ENCODE assay signal across 20 mouse cellular contexts in genomic region chr7:45805941-45806340, GRCm38 (mm10). TPM values are rescaled to one million over a fixed set of nuclear protein-coding genes. Genes with fewer than 3 reads are reported as not detected.
A peak's percentile ranks its signal among the peaks of the same experiment; 100 is the strongest.
DNase-seq lines count a peak whose midpoint lies in the region; ATAC-seq lines count a peak whose summit lies in the region.
"Had no signal": no experiment of that assay in that cellular context is flagged by ENCODE, and none has a peak within 500 bp of the region (broad histone marks: within the 10 kb centered on the region; RNA-seq: fewer than 3 reads in every experiment).

No protein-coding gene starts in this region.

- peaks cover 4% of the 10 kb centered on the region for H3K27me3 ChIP-seq in hindbrain, embryonic 10.5 days (ENCODE audit: insufficient read depth, poor library complexity, severe bottlenecking)
- H3K27me3 ChIP-seq in hindbrain, embryonic 11.5 days (ENCODE audit: control insufficient read depth, insufficient read depth, low read length) = no peaks in the 10 kb centered on the region
- no peaks in the 10 kb centered on the region for H3K27me3 ChIP-seq in hindbrain, embryonic 12.5 days
- H3K27me3 ChIP-seq in midbrain, embryonic 14.5 days (ENCODE audit: control insufficient read depth, insufficient read depth, low read length) = no peaks in the 10 kb centered on the region
- H3K27me3 ChIP-seq: intestine, embryonic 15.5 days; lung, embryonic 15.5 days had no signal

- H3K4me3 ChIP-seq in hindbrain, embryonic 10.5 days = 0 out of 2 replicates have a peak overlapping the region, but pooled peaks have one; percentile 3
- no peak overlapping the region for H3K4me3 ChIP-seq in hindbrain, embryonic 11.5 days (ENCODE audit: low read depth, low read length)
- H3K4me3 ChIP-seq in hindbrain, embryonic 12.5 days = no peak overlapping the region
- no peak overlapping the region for H3K4me3 ChIP-seq in midbrain, embryonic 14.5 days (replicated peaks; ENCODE audit: low read depth, low read length)
- H3K4me3 ChIP-seq: erythroblast, embryonic 14.5 days; intestine, embryonic 15.5 days; lung, embryonic 15.5 days had no signal

- H3K4me1 ChIP-seq in hindbrain, embryonic 10.5 days (replicated peaks) = peaks cover 22% of the 10 kb centered on the region; the same call in 1 of the 2 replicates
- H3K4me1 ChIP-seq in hindbrain, embryonic 11.5 days (replicated peaks; ENCODE audit: control insufficient read depth, insufficient read depth, low read length) = peaks cover 5% of the 10 kb centered on the region; the same call in 1 of the 2 replicates
- peaks cover 14% of the 10 kb centered on the region; the same call in 1 of the 2 replicates for H3K4me1 ChIP-seq in hindbrain, embryonic 12.5 days
- no peaks in the 10 kb centered on the region for H3K4me1 ChIP-seq in midbrain, embryonic 14.5 days (ENCODE audit: control insufficient read depth, insufficient read depth, low read length)

- H3K4me2 ChIP-seq in hindbrain, embryonic 11.5 days (replicated peaks; ENCODE audit: low read depth, low read length) = no peak overlapping the region
- no peak overlapping the region for H3K4me2 ChIP-seq in hindbrain, embryonic 12.5 days (replicated peaks)
- H3K4me2 ChIP-seq in midbrain, embryonic 14.5 days (ENCODE audit: low read length) = no peak overlapping the region
- H3K4me2 ChIP-seq: heart, embryonic 11.5 days; intestine, embryonic 15.5 days; liver, embryonic 11.5 days; lung, embryonic 15.5 days had no signal

- ATAC-seq in hindbrain, embryonic 11.5 days (ENCODE audit: low FRiP score) = no peak
- no peak for ATAC-seq in hindbrain, embryonic 12.5 days (ENCODE audit: low FRiP score)
- no peak for ATAC-seq in midbrain, embryonic 14.5 days (ENCODE audit: low FRiP score, low TSS enrichment)
- ATAC-seq: intestine, embryonic 15.5 days had no signal

- no peak overlapping the region for H3K27ac ChIP-seq in hindbrain, embryonic 10.5 days
- no peak overlapping the region for H3K27ac ChIP-seq in hindbrain, embryonic 11.5 days (ENCODE audit: low read depth, low read length)
- peak overlapping the region; percentile 52 for H3K27ac ChIP-seq in hindbrain, embryonic 12.5 days
- peak overlapping the region; percentile 6; the same call in 1 of the 2 replicates for H3K27ac ChIP-seq in midbrain, embryonic 14.5 days (replicated peaks; ENCODE audit: low read depth, low read length)
- H3K27ac ChIP-seq: intestine, embryonic 15.5 days; lung, embryonic 15.5 days had no signal

- H3K9me3 ChIP-seq in hindbrain, embryonic 10.5 days = no peaks in the 10 kb centered on the region
- no peaks in the 10 kb centered on the region for H3K9me3 ChIP-seq in hindbrain, embryonic 11.5 days (ENCODE audit: control insufficient read depth, low read length)
- no peaks in the 10 kb centered on the region for H3K9me3 ChIP-seq in hindbrain, embryonic 12.5 days (replicated peaks)
- H3K9me3 ChIP-seq in midbrain, embryonic 14.5 days (ENCODE audit: control insufficient read depth, low read length) = no peaks in the 10 kb centered on the region
- H3K9me3 ChIP-seq: intestine, embryonic 15.5 days; lung, embryonic 15.5 days had no signal

- peaks cover 90% of the 10 kb centered on the region for H3K36me3 ChIP-seq in hindbrain, embryonic 10.5 days
- peaks cover 26% of the 10 kb centered on the region for H3K36me3 ChIP-seq in hindbrain, embryonic 11.5 days (ENCODE audit: control insufficient read depth, insufficient read depth, low read length)
- H3K36me3 ChIP-seq in hindbrain, embryonic 12.5 days = peaks cover 87% of the 10 kb centered on the region
- peaks cover 93% of the 10 kb centered on the region for H3K36me3 ChIP-seq in midbrain, embryonic 14.5 days (ENCODE audit: control insufficient read depth, insufficient read depth, low read length)

- no peak for DNase-seq in hindbrain, embryonic 10.5 days (ENCODE audit: low spot score)
- no peak for DNase-seq in hindbrain, embryonic 11.5 days (ENCODE audit: low spot score)
- DNase-seq in NIH3T3 (ENCODE audit: low read depth) = peak; percentile 14
- no peak for DNase-seq in midbrain, embryonic 14.5 days
- DNase-seq in heart, adult 8-10 months (ENCODE audit: low spot score) = no peak
- no peak for DNase-seq in urinary bladder, adult 18-20 months (ENCODE audit: low spot score in 2 of 2)
- DNase-seq in lung, postnatal 25 days (ENCODE audit: low spot score) = no peak
- DNase-seq: adrenal gland, postnatal 36 days; cerebellum, postnatal 10 days; embryo, embryonic 11 days; gastrocnemius, postnatal 25 days; heart, postnatal 14 days; kidney, postnatal 4 days; left cerebral cortex, postnatal 4 days had no signal

- H3K9ac ChIP-seq in hindbrain, embryonic 11.5 days (ENCODE audit: low read depth, low read length) = no peak overlapping the region
- H3K9ac ChIP-seq in hindbrain, embryonic 12.5 days = no peak overlapping the region
- H3K9ac ChIP-seq in midbrain, embryonic 14.5 days (replicated peaks; ENCODE audit: low read length) = no peak overlapping the region
- H3K9ac ChIP-seq: intestine, embryonic 15.5 days; lung, embryonic 15.5 days had no signal

- WGBS in hindbrain, embryonic 10.5 days = 64% methylated on average over 5 of the region's 5 CpGs
- 62% methylated on average over 5 of the region's 5 CpGs for WGBS in hindbrain, embryonic 11.5 days
- 68% methylated on average over 5 of the region's 5 CpGs for WGBS in hindbrain, embryonic 12.5 days
- WGBS in midbrain, embryonic 14.5 days = 64% methylated on average over 5 of the region's 5 CpGs

RNA-seq across cellular contexts. Expression of gene Cyth2, which starts 8.4 kb away (rescaled TPM):
- polyA plus RNA-seq in hindbrain, embryonic 10.5 days (2016; fragmentation: Nextera tagmentation; extraction: Ambion mirVana) = 164 and 231 TPM in 2 replicates
- polyA plus RNA-seq in hindbrain, embryonic 11.5 days (2014; fragmentation: Nextera tagmentation; extraction: Ambion mirVana) = 211 and 248 TPM in 2 replicates
- polyA plus RNA-seq in hindbrain, embryonic 12.5 days (2016; fragmentation: Nextera tagmentation; extraction: Ambion mirVana) = 280 and 284 TPM in 2 replicates
- polyA plus RNA-seq in midbrain, embryonic 14.5 days (2014; fragmentation: Nextera tagmentation; extraction: Ambion mirVana) = 281 and 288 TPM in 2 replicates
- total RNA-seq in heart, adult 8-10 months (2022) = 10 to 100 TPM; 54.0 to 65.5 (median 62.1) TPM

RNA-seq across cellular contexts. Expression of gene Kcnj14, which starts 18.6 kb away (rescaled TPM):
- polyA plus RNA-seq in hindbrain, embryonic 10.5 days (2016; fragmentation: Nextera tagmentation; extraction: Ambion mirVana) = 0.91 and 1.0 TPM in 2 replicates
- polyA plus RNA-seq in hindbrain, embryonic 11.5 days (2014; fragmentation: Nextera tagmentation; extraction: Ambion mirVana) = 0.48 and 0.57 TPM in 2 replicates
- 0.80 and 0.96 TPM in 2 replicates for polyA plus RNA-seq in hindbrain, embryonic 12.5 days (2016; fragmentation: Nextera tagmentation; extraction: Ambion mirVana)
- polyA plus RNA-seq in midbrain, embryonic 14.5 days (2014; fragmentation: Nextera tagmentation; extraction: Ambion mirVana) = 0.63 and 0.88 TPM in 2 replicates
- total RNA-seq in heart, adult 8-10 months (2022) = 1 to 10 TPM in 3 of 4 experiments, under 1 TPM in 1; 0.87 to 6.1 (median 3.1) TPM

RNA-seq across cellular contexts. Expression of gene Sult2b1, which starts 21.5 kb away (rescaled TPM):
- polyA plus RNA-seq in hindbrain, embryonic 10.5 days (2016; fragmentation: Nextera tagmentation; extraction: Ambion mirVana) = 1.7 and 2.2 TPM in 2 replicates
- polyA plus RNA-seq in hindbrain, embryonic 11.5 days (2014; fragmentation: Nextera tagmentation; extraction: Ambion mirVana) = 1.4 and 1.9 TPM in 2 replicates
- 2.4 and 3.0 TPM in 2 replicates for polyA plus RNA-seq in hindbrain, embryonic 12.5 days (2016; fragmentation: Nextera tagmentation; extraction: Ambion mirVana)
- 5.2 and 8.5 TPM in 2 replicates for polyA plus RNA-seq in midbrain, embryonic 14.5 days (2014; fragmentation: Nextera tagmentation; extraction: Ambion mirVana)
- not detected for total RNA-seq in heart, adult 8-10 months (2022)
- total RNA-seq: gastrocnemius, postnatal 25 days; heart, postnatal 14 days had no signal
- polyA plus RNA-seq: erythroblast, embryonic 14.5 days had no signal

RNA-seq across cellular contexts. Expression of gene Lmtk3, which starts 22.4 kb away (rescaled TPM):
- polyA plus RNA-seq in hindbrain, embryonic 10.5 days (2016; fragmentation: Nextera tagmentation; extraction: Ambion mirVana) = 2.3 and 5.4 TPM in 2 replicates
- 6.3 and 9.1 TPM in 2 replicates for polyA plus RNA-seq in hindbrain, embryonic 11.5 days (2014; fragmentation: Nextera tagmentation; extraction: Ambion mirVana)
- 8.4 and 11.9 TPM in 2 replicates for polyA plus RNA-seq in hindbrain, embryonic 12.5 days (2016; fragmentation: Nextera tagmentation; extraction: Ambion mirVana)
- polyA plus RNA-seq in midbrain, embryonic 14.5 days (2014; fragmentation: Nextera tagmentation; extraction: Ambion mirVana) = 25.2 and 30.2 TPM in 2 replicates
- total RNA-seq in heart, adult 8-10 months (2022) = under 1 TPM in 1 of 4 experiments, not detected in 3; 0.22 TPM

RNA-seq across cellular contexts. Expression of gene Grwd1, which starts 24.8 kb away (rescaled TPM):
- polyA plus RNA-seq in hindbrain, embryonic 10.5 days (2016; fragmentation: Nextera tagmentation; extraction: Ambion mirVana) = 85.2 and 110 TPM in 2 replicates
- polyA plus RNA-seq in hindbrain, embryonic 11.5 days (2014; fragmentation: Nextera tagmentation; extraction: Ambion mirVana) = 56.7 and 66.0 TPM in 2 replicates
- 43.2 and 45.8 TPM in 2 replicates for polyA plus RNA-seq in hindbrain, embryonic 12.5 days (2016; fragmentation: Nextera tagmentation; extraction: Ambion mirVana)
- polyA plus RNA-seq in midbrain, embryonic 14.5 days (2014; fragmentation: Nextera tagmentation; extraction: Ambion mirVana) = 37.2 and 37.4 TPM in 2 replicates
- total RNA-seq in heart, adult 8-10 months (2022) = 10 to 100 TPM; 10.2 to 16.0 (median 13.6) TPM

Comparison
In these comparisons a context has a peak if more than half of its experiments do, and no peak if none do; other contexts are left out.
1. H3K27ac ChIP-seq: peak in hindbrain, embryonic 12.5 days (single experiment) and midbrain, embryonic 14.5 days (single experiment); none in hindbrain, embryonic 10.5 days (single experiment) and hindbrain, embryonic 11.5 days (single experiment).